Mouse (Mus musculus) kidney, postnatal 0 days (tissue): ENCODE measurements at regions not wholly inside any gene's neighbourhood (a gene's known extent, or its start where the extent isn't known, plus 50 kb on each side); places are given as distances from the start of the nearest gene placed in this dataset.

Source experiments
- ATAC-seq: fragments of 200-750 bp; cut with Nextera tagmentation; replicated peaks from 2 replicates; pipeline ENCODE4 v1.8.0; 2017; ENCODE audit warnings: low read depth, moderate number of reproducible peaks, moderate TSS enrichment, moderate library complexity; ENCODE audit not compliant: low FRiP score
- DNase-seq: peaks from one replicate; pipeline ENCODE4 v3.0.0-alpha.2; 2016; ENCODE audit warnings: low spot score
- H3K27ac ChIP-seq: fragments of 300-500 bp; sonication (generic); 2 replicates; pipeline ENCODE4 v1.5.1; 2014; ENCODE audit warnings: mild to moderate bottlenecking
- H3K27me3 ChIP-seq: fragments of 300-500 bp; sonication (generic); 2 replicates; pipeline ENCODE4 v1.6.1; 2014; ENCODE audit warnings: low read length, mixed read lengths; ENCODE audit not compliant: insufficient read depth
- H3K36me3 ChIP-seq: fragments of 300-500 bp; sonication (generic); 2 replicates; pipeline ENCODE4 v1.6.1; 2014; ENCODE audit warnings: low read length, mixed read lengths; ENCODE audit not compliant: insufficient read depth
- H3K4me1 ChIP-seq: fragments of 300-500 bp; sonication (generic); replicated peaks from 2 replicates; pipeline ENCODE4 v1.6.1; 2014; ENCODE audit warnings: antibody characterized with exemption, low read length, mixed read lengths; ENCODE audit not compliant: insufficient read depth
- H3K4me2 ChIP-seq: fragments of 300-500 bp; sonication (generic); 2 replicates; pipeline ENCODE4 v1.6.1; 2014; ENCODE audit warnings: mild to moderate bottlenecking, low read length, moderate library complexity, mixed read lengths
- H3K4me3 ChIP-seq: fragments of 300-500 bp; sonication (generic); replicated peaks from 2 replicates; pipeline ENCODE4 v1.5.1; 2014; ENCODE audit warnings: low read depth, low read length
- H3K9ac ChIP-seq: fragments of 300-500 bp; sonication (generic); 2 replicates; pipeline ENCODE4 v1.6.1; 2014; ENCODE audit warnings: low read depth, low read length
- H3K9me3 ChIP-seq: fragments of 300-500 bp; sonication (generic); replicated peaks from 2 replicates; pipeline ENCODE4 v1.6.1; 2016; ENCODE audit warnings: low read length, inconsistent platforms, mixed read lengths
- CTCF ChIP-seq: IDR thresholded peaks from 2 replicates; pipeline ENCODE4 v1.5.1; 2016; ENCODE audit warnings: antibody characterized with exemption, low read depth, mild to moderate bottlenecking, moderate library complexity
- WGBS: fragments of 180-500 bp; shearing (Covaris S2); extraction: QIAGEN DNeasy Blood & Tissue Kit; methylation state at CpG from one replicate; pipeline ENCODE4 v1.1.7; 2014; 5-methylcytosine and 5-hydroxymethylcytosine counted together

DNA sequence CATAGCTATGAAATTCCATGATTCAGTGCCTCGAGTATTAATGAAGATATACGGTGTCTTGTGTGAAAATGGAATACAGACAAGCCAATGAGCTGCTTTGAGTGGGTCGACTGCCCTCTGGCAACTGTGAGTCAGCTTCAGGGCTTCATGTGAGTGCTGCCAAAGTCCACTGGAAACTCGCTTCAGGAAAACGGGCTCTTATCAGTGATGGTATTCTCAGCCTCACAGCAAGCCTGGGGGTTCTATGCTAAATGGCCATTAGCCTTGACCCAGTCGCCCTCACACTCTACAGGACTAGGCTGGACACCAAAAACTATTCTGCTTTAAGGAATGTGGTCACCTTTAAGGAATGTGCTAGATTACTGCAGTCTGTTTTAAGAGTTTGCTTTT, 477.8 kb downstream of the Efnb2 start:
- DNase-seq = peak; percentile 42
- Histone ChIP-seq H3K9ac (no peak overlapping the region), H3K4me1 (no peaks in the 10 kb centered on the region), H3K27me3 (no peaks in the 10 kb centered on the region), H3K36me3 (no peaks in the 10 kb centered on the region), H3K27ac (no peak overlapping the region), H3K4me3 (no peak overlapping the region), H3K4me2 (no peak overlapping the region), H3K9me3 (no peaks in the 10 kb centered on the region)
- WGBS = 38% methylated on average over 6 of the region's 6 CpGs
- no peak for TF ChIP-seq CTCF
- ATAC-seq = no peak

DNA sequence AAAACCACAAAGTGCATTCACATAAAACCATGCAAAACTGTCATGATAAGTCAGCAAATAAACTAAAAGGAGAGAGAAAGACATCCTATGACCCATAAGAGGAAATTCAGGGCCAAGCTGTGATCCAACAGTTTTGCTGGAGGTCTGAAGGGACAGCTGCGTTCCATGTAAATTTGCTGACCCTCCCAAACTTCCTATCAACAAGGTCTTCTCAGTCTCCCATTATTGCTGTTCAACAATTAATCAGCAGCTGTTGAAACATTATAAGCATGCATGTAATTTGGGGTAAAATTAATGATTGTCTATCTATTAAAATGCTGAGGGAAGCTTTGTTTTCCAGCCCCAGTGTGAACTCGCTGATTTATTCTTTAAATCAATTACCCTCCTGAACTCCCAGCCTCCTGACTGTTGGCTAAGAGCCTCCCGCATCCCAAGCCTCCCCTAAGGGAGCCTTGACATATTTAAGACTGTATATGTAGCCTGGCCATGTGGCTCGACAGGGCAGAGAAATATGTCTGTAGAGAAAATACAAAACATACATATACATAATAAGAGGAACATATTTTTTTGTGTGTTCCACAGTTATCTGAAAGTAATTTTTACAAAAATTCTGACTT, 478.3 kb downstream of the Efnb2 start:
- DNase-seq (peak; percentile 78), ATAC-seq (no peak; the same call in 1 of the 2 replicates)
- Histone ChIP-seq H3K9ac (no peak overlapping the region), H3K27ac (no peak overlapping the region), H3K4me2 (no peak overlapping the region), H3K4me3 (no peak overlapping the region), H3K27me3 (no peaks in the 10 kb centered on the region), H3K4me1 (no peaks in the 10 kb centered on the region), H3K36me3 (no peaks in the 10 kb centered on the region), H3K9me3 (no peaks in the 10 kb centered on the region)
- TF ChIP-seq CTCF = no peak
- WGBS = 24% methylated on average over 4 of the region's 4 CpGs

DNA sequence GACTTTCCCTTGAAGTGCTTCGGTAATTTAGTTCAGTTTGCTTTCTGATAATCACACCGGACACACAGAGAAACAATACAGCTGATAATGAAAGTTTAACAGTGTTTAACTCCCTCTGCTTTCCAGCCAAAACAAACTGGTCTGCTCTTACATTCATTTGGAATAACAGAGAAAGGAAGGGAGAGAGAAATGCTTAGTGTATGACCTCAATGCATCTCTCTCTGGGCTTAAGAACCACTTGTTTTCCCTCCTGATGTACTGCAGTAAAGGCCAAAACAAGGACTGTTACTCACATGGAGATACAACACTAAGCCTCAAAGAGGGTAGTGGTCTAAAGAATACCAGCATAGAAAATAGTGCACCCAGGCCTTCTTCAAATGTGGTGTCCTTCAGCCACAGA, 478.9 kb downstream of the Efnb2 start:
- H3K9me3 ChIP-seq = no peaks in the 10 kb centered on the region
- no peaks in the 10 kb centered on the region for H3K27me3 ChIP-seq
- DNase-seq (peak; percentile 64), ATAC-seq (no peak)
- no peak overlapping the region for H3K9ac ChIP-seq
- no peak overlapping the region for H3K27ac ChIP-seq
- H3K4me1 ChIP-seq = no peaks in the 10 kb centered on the region
- H3K4me2 ChIP-seq = no peak overlapping the region
- 38% methylated on average over 2 of the region's 2 CpGs for WGBS
- H3K36me3 ChIP-seq = no peaks in the 10 kb centered on the region
- no peak for TF ChIP-seq CTCF
- no peak overlapping the region for H3K4me3 ChIP-seq

DNA sequence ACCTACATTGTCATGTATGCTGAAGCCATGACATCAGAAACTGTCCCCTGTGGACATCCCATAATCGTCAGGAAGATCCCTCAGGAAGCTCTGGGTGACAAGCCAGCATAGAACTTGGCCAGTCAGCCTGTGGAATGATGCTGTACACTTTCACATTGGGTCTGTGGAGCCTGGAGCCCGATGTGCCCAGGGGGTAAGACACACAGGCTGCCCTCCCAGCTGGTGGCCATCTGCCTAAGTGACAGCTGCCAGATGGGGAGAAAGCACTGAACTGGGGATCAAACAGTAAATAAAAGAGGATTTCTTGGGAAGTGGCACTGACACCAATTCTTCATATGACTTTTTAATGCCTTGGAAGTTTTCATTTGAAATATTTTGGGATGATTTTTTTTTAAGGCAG, 486.8 kb downstream of the Efnb2 start:
- no peak overlapping the region for H3K4me3 ChIP-seq
- H3K9me3 ChIP-seq = no peaks in the 10 kb centered on the region
- H3K27me3 ChIP-seq = no peaks in the 10 kb centered on the region
- H3K4me2 ChIP-seq = no peak overlapping the region
- no peak for ATAC-seq
- H3K27ac ChIP-seq = no peak overlapping the region
- no peak for DNase-seq
- no peak overlapping the region for H3K9ac ChIP-seq
- no peaks in the 10 kb centered on the region for H3K4me1 ChIP-seq
- 55% methylated on average over 2 of the region's 2 CpGs for WGBS
- H3K36me3 ChIP-seq = no peaks in the 10 kb centered on the region
- TF ChIP-seq CTCF = no peak

- no peaks in the 10 kb centered on the region for H3K4me1 ChIP-seq
- H3K27ac ChIP-seq = no peak overlapping the region
- H3K4me3 ChIP-seq = no peak overlapping the region
- ATAC-seq = 0 out of 2 replicates have a peak, but pooled peaks have one; percentile 17
- H3K27me3 ChIP-seq = 0 out of 2 replicates have a peak, but pooled peaks cover 3% of the 10 kb centered on the region
- no peak overlapping the region for H3K9ac ChIP-seq
- no peaks in the 10 kb centered on the region for H3K36me3 ChIP-seq
- DNase-seq = no peak
- H3K4me2 ChIP-seq = no peak overlapping the region
- WGBS = 45% methylated on average over 6 of the region's 6 CpGs
- no peaks in the 10 kb centered on the region for H3K9me3 ChIP-seq
- TF ChIP-seq CTCF = no peak
Observed at GRCm38 (mm10) chr8:8168674-8169073, 492.4 kb downstream of the Efnb2 start.

- ATAC-seq = no peak
- H3K9me3 ChIP-seq = no peaks in the 10 kb centered on the region
- H3K4me1 ChIP-seq = no peaks in the 10 kb centered on the region
- DNase-seq = no peak
- H3K36me3 ChIP-seq = no peaks in the 10 kb centered on the region
- 0 out of 2 replicates have a peak, but pooled peaks cover 3% of the 10 kb centered on the region for H3K27me3 ChIP-seq
- no peak overlapping the region for H3K4me2 ChIP-seq
- H3K9ac ChIP-seq = no peak overlapping the region
- TF ChIP-seq CTCF = no peak
- H3K4me3 ChIP-seq = no peak overlapping the region
- H3K27ac ChIP-seq = no peak overlapping the region
- 65% methylated on average over 11 of the region's 11 CpGs for WGBS
Observed at GRCm38 (mm10) chr8:8168250-8168649, 492.8 kb downstream of the Efnb2 start.

DNA sequence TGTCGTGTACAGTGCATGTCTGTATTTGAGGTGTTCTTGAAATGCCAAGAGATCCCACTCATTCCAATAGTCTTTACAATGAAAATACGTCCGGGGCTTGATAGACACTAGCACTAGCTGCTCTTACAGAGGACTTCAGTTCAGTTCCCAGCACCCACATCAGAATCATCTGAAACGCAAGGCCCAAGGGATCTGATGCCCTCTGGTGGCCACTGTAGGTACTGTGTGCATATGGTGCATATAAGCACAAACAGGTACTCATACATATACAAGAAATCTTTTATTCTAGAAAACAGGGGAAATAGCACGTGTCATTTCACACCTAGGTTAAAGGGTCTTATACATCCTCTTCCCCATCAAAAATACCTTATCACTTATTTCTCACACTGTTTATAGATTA, 513.5 kb downstream of the Efnb2 start:
- Histone ChIP-seq H3K27me3 (no peaks in the 10 kb centered on the region), H3K9ac (no peak overlapping the region), H3K4me1 (no peaks in the 10 kb centered on the region), H3K27ac (no peak overlapping the region), H3K9me3 (no peaks in the 10 kb centered on the region), H3K4me2 (no peak overlapping the region), H3K4me3 (no peak overlapping the region), H3K36me3 (no peaks in the 10 kb centered on the region)
- ATAC-seq = no peak
- 95% methylated on average over 5 of the region's 5 CpGs for WGBS
- peak; percentile 46 for TF ChIP-seq CTCF
- no peak for DNase-seq
